ENCODE assay signal across 13 mouse cellular contexts in the genomic region with DNA sequence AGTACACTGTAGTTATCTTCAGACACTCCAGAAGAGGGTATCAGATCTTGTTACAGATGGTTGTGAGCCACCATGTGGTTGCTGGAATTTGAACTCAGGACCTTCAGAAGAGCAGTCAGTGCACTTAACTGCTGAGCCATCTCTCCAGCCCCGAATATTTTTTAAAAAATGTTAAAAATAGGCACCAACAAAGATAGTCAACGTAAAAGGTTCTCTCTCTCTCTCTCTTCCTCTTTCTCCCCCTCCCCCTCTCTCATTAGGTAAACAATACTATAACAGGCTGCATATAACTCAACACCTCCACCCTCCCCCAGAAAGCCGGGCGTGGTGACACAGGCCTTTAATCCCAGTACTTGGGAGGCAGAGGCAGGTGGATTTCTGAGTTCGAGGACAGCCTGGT. TPM values are rescaled to one million over a fixed set of nuclear protein-coding genes. Genes with fewer than 3 reads are reported as not detected.
"Had no signal": no experiment of that assay in that cellular context is flagged by ENCODE, and none has a peak within 500 bp of the region (broad histone marks: within the 10 kb centered on the region; RNA-seq: fewer than 3 reads in every experiment).

No protein-coding gene starts in this region.

RNA-seq across cellular contexts. Expression of a gene that starts 30.8 kb away (rescaled TPM):
- total RNA-seq: neutrophil, adult 5-6 weeks had no signal
- polyA plus RNA-seq: neural tube, embryonic 13.5 days; neural tube, embryonic 14.5 days; neural tube, embryonic 15.5 days; small intestine, adult 2 months; spleen, adult 2 months; stomach, embryonic 14.5 days; stomach, embryonic 15.5 days; stomach, embryonic 16.5 days; stomach, postnatal 0 days; thymus, adult 2 months; thymus, postnatal 0 days; urinary bladder, adult 2 months had no signal

RNA-seq across cellular contexts. Expression of a gene that starts 33.5 kb away (rescaled TPM):
- total RNA-seq: neutrophil, adult 5-6 weeks had no signal
- polyA plus RNA-seq: spleen, adult 2 months had no signal
